Mouse (Mus musculus) induced T-regulatory cell, adult 2 months (primary cell): ENCODE data around the gene Olfr692.

Experiments
- DNase-seq: peaks from one replicate; pipeline ENCODE4 v3.0.0-alpha.2; 2012; ENCODE audit warnings: low read depth

Gene Olfr692

DNA sequence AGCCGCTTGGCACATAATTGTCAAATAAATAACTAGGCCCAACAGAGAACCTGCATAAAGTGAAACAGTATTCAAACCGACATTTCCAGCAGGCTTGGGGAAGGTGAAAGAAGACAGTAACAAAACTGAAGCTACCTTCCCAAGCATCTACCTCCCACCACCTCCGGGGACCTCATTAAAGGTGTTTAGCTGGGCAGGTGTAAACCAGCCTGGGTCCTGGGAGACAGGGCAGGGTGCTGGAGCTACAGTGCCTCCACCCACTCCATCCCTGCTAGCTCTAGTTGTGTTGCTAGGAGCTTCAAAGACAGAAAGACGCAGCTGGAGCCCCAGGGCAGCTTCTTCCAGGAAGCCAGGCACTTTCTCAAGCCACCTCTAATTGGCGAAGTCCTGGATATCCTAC lies 36.2 kb downstream of the Olfr692 start, which contains the start of gene Cnga4:
Gene Cnga4, plus strand, starts transcription at position 301 of the 400 bp plus-strand sequence.
- no peak for DNase-seq

DNA sequence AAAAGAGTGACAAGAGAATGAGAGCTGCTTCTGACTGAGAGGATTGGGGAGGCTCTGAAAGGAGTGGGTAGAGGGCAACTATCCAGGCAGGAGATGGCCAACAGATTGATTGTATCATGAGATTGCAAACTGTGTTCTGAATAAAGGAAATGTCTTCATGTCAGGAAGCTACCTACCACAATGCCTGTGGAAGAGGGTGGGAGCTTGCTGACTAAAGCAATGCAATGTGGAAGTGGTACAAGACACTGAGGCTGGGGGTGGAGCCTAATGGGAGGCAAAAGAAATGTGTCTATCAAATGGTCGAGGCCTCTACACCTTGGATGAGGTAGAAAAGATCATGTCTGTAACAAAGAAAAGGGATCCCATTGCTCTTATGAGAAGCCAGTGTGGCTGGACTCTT lies 38.3 kb downstream of the Olfr692 start:
- DNase-seq, result no peak

DNA sequence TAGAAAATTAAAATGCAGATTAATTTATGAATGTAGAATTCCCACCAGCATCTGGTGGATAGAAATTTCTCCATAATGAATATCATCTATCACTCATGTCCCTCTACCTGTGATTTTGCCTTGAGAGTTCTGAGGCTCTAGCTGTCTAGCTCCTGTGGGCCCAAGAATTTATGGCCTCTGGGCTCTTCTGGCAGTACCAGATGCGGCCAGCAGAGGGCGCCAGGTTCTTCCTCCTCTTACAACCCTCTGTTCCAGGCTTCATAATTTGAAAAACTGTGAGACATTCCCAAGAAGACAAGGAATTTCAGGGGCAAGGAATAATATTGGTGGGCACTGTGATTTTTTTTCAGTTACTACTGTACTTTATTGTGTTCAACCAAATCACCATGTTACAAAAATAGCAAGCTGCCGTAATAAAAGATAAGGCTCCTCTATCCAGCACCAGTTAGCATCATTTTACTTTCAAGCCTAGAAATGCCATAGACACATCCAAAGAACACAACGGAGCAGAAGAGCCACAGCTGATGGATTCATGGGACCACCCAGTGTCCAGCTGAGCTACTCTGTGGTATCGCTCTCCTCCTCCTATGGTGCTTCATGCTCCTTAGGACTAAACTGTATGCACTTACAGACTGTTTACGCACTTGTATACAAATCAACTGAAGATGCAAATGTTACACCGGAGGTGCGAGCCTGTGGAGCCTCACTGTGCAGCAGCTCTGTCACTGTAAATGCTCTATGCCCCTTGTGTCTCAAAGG lies 44.0 kb downstream of the Olfr692 start:
- peak; percentile 75 for DNase-seq

DNA sequence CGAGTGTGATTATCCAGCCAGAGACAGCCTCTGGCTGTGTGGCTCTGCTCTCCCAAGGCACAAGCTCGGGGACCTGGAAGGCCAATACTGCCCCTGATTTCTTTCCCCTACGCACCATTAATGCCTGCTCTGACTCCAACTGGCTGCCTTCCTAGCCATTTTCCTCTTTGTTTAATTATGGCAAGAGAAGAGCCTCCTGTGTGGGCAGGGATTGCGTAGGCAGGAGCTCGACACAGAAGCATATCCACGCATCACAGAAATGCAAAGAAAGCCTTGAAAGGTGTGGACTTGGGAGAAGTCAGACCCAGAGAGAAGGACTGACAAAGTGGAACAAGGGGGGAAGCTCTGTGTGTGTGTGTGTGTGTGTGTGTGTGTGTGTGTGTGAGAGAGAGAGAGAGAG lies 46.4 kb downstream of the Olfr692 start:
- no peak for DNase-seq

- DNase-seq, result no peak
Observed at GRCm38 (mm10) chr7:105416529-105416928, 48.5 kb downstream of the Olfr692 start.

GRCm38 (mm10) chr7:105418106-105418505 lies 50.1 kb downstream of the Olfr692 start:
- no peak for DNase-seq
